Mouse (Mus musculus): ENCODE results near the gene 4933428M09Rik.
"Not testable (repeated sequence)": the region's sequence is repeated elsewhere in the genome, so short reads cannot be mapped to it uniquely, and the experiment has no call there.

4933428M09Rik gene

GRCm38 (mm10) chrX:139178928-139179327, at the start of gene 4933428M09Rik:
Gene 4933428M09Rik (plus strand): TSS chrX:139179228.
- no peak for DNase-seq (ENCODE audit: extremely low read depth, low read depth)

- DNase-seq (ENCODE audit: extremely low read depth, low read depth), result no peak
Observed at GRCm38 (mm10) chrX:139134031-139134430, 45.0 kb upstream of the 4933428M09Rik start.

GRCm38 (mm10) chrX:139191506-139191905, 12.5 kb downstream of the 4933428M09Rik start:
- DNase-seq (ENCODE audit: extremely low read depth, low read depth), result not testable (repeated sequence)

- no peak for DNase-seq (ENCODE audit: extremely low read depth, low read depth)
Observed at GRCm38 (mm10) chrX:139194572-139195279, 15.7 kb downstream of the 4933428M09Rik start.

- DNase-seq (ENCODE audit: extremely low read depth, low read depth), result not testable (repeated sequence)
Observed at GRCm38 (mm10) chrX:139209191-139209828, 30.3 kb downstream of the 4933428M09Rik start.

GRCm38 (mm10) chrX:139209829-139210225, 30.8 kb downstream of the 4933428M09Rik start, which contains the start of gene Mum1l1:
Gene Mum1l1 (plus strand): TSS chrX:139210042.
- DNase-seq (ENCODE audit: extremely low read depth, low read depth), result peak; percentile 29

- no peak for DNase-seq (ENCODE audit: extremely low read depth, low read depth)
Observed at GRCm38 (mm10) chrX:139214765-139215164, 35.7 kb downstream of the 4933428M09Rik start.

- DNase-seq (ENCODE audit: extremely low read depth, low read depth), result no peak
Observed at GRCm38 (mm10) chrX:139216409-139216808, 37.4 kb downstream of the 4933428M09Rik start.

- no peak for DNase-seq (ENCODE audit: extremely low read depth, low read depth)
Observed at GRCm38 (mm10) chrX:139216991-139217593, 38.1 kb downstream of the 4933428M09Rik start.

- no peak for DNase-seq (ENCODE audit: extremely low read depth, low read depth)
Observed at GRCm38 (mm10) chrX:139217776-139218175, 38.7 kb downstream of the 4933428M09Rik start.

- peak; percentile 66 for DNase-seq (ENCODE audit: extremely low read depth, low read depth)
Observed at GRCm38 (mm10) chrX:139219017-139219416, 40.0 kb downstream of the 4933428M09Rik start.

GRCm38 (mm10) chrX:139220830-139221229, 41.8 kb downstream of the 4933428M09Rik start:
- DNase-seq (ENCODE audit: extremely low read depth, low read depth), result no peak

- no peak for DNase-seq (ENCODE audit: extremely low read depth, low read depth)
Observed at GRCm38 (mm10) chrX:139221893-139222292, 42.9 kb downstream of the 4933428M09Rik start.
